Mouse (Mus musculus) lung, embryonic 14.5 days (tissue): ENCODE measurements around the gene Usp54. TPM values are rescaled to one million over a fixed set of nuclear protein-coding genes. Genes with fewer than 3 reads are reported as not detected.

Source experiments
- ATAC-seq: fragments of 200-750 bp; cut with Nextera tagmentation; 2 replicates; pipeline ENCODE4 v1.8.0; 2017; ENCODE audit warnings: mild to moderate bottlenecking, moderate TSS enrichment, moderate library complexity; ENCODE audit not compliant: insufficient read depth
- DNase-seq: peaks from one replicate; pipeline ENCODE4 v3.0.0-alpha.2; 2015
- H3K27ac ChIP-seq: fragments of 300-500 bp; sonication (generic); 2 replicates; pipeline ENCODE4 v1.5.1; 2014; ENCODE audit warnings: low read depth, mild to moderate bottlenecking, moderate library complexity
- H3K27me3 ChIP-seq: fragments of 300-500 bp; sonication (generic); 2 replicates; pipeline ENCODE4 v1.6.1; 2014; ENCODE audit warnings: low read length, control low read depth; ENCODE audit not compliant: insufficient read depth
- H3K36me3 ChIP-seq: fragments of 300-500 bp; sonication (generic); 2 replicates; pipeline ENCODE4 v1.6.1; 2014; ENCODE audit warnings: control low read depth; ENCODE audit not compliant: insufficient read depth
- H3K4me1 ChIP-seq: fragments of 300-500 bp; sonication (generic); 2 replicates; pipeline ENCODE4 v1.6.1; 2014; ENCODE audit warnings: antibody characterized with exemption, control low read depth; ENCODE audit not compliant: insufficient read depth
- H3K4me2 ChIP-seq: fragments of 300-500 bp; sonication (generic); 2 replicates; pipeline ENCODE4 v1.6.1; 2014; ENCODE audit warnings: mild to moderate bottlenecking
- H3K4me3 ChIP-seq: fragments of 300-500 bp; sonication (generic); 2 replicates; pipeline ENCODE4 v1.5.1; 2014; ENCODE audit warnings: low read depth, low read length
- H3K9ac ChIP-seq: fragments of 300-500 bp; sonication (generic); 2 replicates; pipeline ENCODE4 v1.6.1; 2014
- H3K9me3 ChIP-seq: fragments of 300-500 bp; sonication (generic); 2 replicates; pipeline ENCODE4 v1.6.1; 2016; ENCODE audit warnings: low read depth, low read length, control low read depth
- CTCF ChIP-seq: IDR thresholded peaks from 2 replicates; pipeline ENCODE4 v1.5.1; 2016; ENCODE audit warnings: antibody characterized with exemption, low read depth
- WGBS: fragments of 180-500 bp; shearing (Covaris S2); extraction: QIAGEN DNeasy Blood & Tissue Kit; methylation state at CpG from one replicate; pipeline ENCODE4 v1.1.7; 2014; 5-methylcytosine and 5-hydroxymethylcytosine counted together
- polyA plus RNA-seq: library from polyadenylated mRNA; unstranded; fragments of >200 nt; fragmentation: Nextera tagmentation; extraction: Ambion mirVana; gene quantifications from 2 replicates; pipeline ENCODE4 v1.2.1, GENCODE M21; 2014

Usp54 gene
- polyA plus RNA-seq, 1 experiment from 2014 or later = 10.0 TPM

DNA sequence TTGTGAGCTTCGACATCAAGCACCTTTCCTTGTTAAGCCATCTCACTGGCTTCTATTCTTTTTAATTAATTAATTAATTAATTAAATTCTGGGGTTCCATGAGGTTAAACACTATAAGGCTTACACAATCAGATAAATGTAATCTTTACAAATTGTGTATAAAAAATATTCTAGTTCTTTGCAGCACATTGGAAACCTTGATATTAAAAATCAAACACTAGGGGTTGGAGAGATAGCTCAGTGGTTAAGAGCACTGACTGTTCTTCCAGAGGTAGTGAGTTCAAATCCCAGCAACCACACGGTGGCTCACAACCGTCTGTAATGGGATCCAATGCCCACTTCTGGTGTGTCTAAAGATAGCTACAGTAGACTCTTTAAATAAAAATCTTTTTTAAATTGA lies 18.0 kb downstream of the Usp54 start:
- DNase-seq (no peak), ATAC-seq (no peak)
- Histone ChIP-seq H3K36me3 (no peaks in the 10 kb centered on the region), H3K4me3 (no peak overlapping the region), H3K4me1 (no peaks in the 10 kb centered on the region), H3K9me3 (no peaks in the 10 kb centered on the region), H3K27ac (no peak overlapping the region), H3K27me3 (no peaks in the 10 kb centered on the region), H3K4me2 (no peak overlapping the region), H3K9ac (no peak overlapping the region)
- TF ChIP-seq CTCF = no peak
- WGBS = 86% methylated on average over 3 of the region's 3 CpGs

DNA sequence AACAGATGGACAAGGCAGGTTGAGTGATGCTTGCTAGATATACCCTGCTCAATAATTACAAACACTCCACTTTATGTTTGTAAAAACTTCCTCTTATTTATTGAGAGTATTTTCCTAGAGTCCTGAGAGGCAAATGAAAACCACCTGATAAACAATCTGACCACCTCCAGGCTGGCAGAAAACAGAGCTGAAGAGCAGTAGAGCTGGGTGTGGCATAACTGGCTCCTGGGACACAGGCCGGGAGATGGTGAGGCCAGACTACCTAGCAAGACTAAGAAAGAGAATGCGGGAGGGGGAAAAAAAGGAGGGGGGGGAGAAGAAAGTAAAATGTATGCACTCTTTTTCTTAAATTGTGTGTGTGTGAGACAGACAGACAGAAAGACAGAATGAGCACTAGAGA lies 18.5 kb downstream of the Usp54 start:
- no peaks in the 10 kb centered on the region for H3K4me1 ChIP-seq
- no peak overlapping the region for H3K4me3 ChIP-seq
- no peaks in the 10 kb centered on the region for H3K36me3 ChIP-seq
- H3K9me3 ChIP-seq = no peaks in the 10 kb centered on the region
- no peak overlapping the region for H3K27ac ChIP-seq
- TF ChIP-seq CTCF = no peak
- H3K9ac ChIP-seq = no peak overlapping the region
- DNase-seq = no peak
- no peaks in the 10 kb centered on the region for H3K27me3 ChIP-seq
- WGBS = 77% methylated on average over 2 of the region's 2 CpGs
- H3K4me2 ChIP-seq = no peak overlapping the region
- no peak for ATAC-seq

DNA sequence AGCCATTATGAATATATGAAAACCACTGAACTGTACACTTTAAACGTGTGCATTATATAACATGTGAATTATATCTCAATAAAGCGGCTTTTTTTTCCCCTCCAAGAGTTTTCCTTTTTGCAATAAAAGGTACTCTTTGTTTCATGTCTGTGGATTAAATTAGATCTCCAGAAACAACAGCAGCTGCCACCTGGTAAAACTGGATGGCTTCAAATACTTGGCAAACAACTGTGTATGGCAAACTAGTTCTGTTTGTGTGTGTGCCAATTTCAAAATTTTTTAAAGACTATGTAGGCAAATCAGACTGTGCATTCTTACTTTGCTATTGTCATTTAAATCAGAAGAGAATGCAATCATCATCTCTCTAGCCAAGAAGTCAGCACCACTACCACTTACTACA lies 19.0 kb downstream of the Usp54 start:
- WGBS = 77% methylated on average over 2 of the region's 2 CpGs
- no peaks in the 10 kb centered on the region for H3K4me1 ChIP-seq

DNA sequence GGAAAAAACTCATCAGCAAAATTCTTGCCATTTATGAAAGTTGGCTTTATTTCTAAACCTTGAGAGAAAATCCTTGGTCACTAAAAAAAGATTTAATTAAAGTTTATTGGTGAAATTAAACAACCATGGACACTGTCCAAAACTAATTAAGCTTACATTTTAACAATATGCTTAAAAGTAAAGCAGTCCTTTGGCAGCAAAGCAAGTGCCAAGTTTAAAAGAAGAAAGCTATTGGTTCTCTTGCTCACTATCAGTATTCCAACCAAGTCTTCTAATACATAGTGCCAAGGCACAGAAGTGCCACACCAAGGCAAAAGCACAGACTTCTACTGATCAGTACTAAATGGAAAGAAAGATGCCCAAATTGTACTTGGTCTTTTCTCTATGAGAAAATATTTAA lies 21.7 kb downstream of the Usp54 start:
- H3K4me2 ChIP-seq = no peak overlapping the region
- H3K27ac ChIP-seq = no peak overlapping the region
- no peak for TF ChIP-seq CTCF
- no peaks in the 10 kb centered on the region for H3K27me3 ChIP-seq
- no peaks in the 10 kb centered on the region for H3K9me3 ChIP-seq
- no peaks in the 10 kb centered on the region for H3K4me1 ChIP-seq
- DNase-seq (no peak), ATAC-seq (no peak)
- no peak overlapping the region for H3K4me3 ChIP-seq
- H3K9ac ChIP-seq = no peak overlapping the region
- H3K36me3 ChIP-seq = no peaks in the 10 kb centered on the region

More for the DNA sequence above, 19.0 kb downstream of the Usp54 start:
- Histone ChIP-seq H3K4me3 (no peak overlapping the region), H3K36me3 (no peaks in the 10 kb centered on the region), H3K27ac (no peak overlapping the region), H3K9ac (no peak overlapping the region), H3K4me2 (no peak overlapping the region), H3K9me3 (no peaks in the 10 kb centered on the region), H3K27me3 (no peaks in the 10 kb centered on the region)
- ATAC-seq (no peak), DNase-seq (no peak)
- no peak for TF ChIP-seq CTCF

DNA sequence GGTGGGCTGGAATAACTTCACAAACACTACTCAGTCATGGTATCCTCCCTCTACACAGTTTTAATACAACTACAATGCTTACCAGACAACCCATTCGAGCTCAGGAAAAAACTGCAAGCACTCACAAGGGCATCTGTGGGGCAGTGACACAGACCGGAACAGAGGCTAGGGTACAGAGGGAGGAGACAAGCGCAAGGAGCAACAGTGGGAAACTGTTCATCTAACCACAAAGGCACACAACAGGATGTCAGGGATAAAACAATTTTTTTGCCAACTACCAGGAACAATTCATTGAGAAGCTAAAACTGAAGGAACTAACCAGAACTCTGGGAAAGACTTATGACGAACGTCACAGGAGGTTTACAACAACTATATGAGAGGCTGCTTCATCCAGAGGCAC lies 22.7 kb downstream of the Usp54 start:
- Histone ChIP-seq H3K9me3 (no peaks in the 10 kb centered on the region), H3K27me3 (no peaks in the 10 kb centered on the region), H3K27ac (no peak overlapping the region), H3K4me1 (no peaks in the 10 kb centered on the region), H3K4me3 (no peak overlapping the region), H3K36me3 (no peaks in the 10 kb centered on the region), H3K9ac (no peak overlapping the region), H3K4me2 (no peak overlapping the region)
- WGBS = 71% methylated on average over 5 of the region's 5 CpGs
- no peak for DNase-seq
- TF ChIP-seq CTCF = no peak
- no peak for ATAC-seq

DNA sequence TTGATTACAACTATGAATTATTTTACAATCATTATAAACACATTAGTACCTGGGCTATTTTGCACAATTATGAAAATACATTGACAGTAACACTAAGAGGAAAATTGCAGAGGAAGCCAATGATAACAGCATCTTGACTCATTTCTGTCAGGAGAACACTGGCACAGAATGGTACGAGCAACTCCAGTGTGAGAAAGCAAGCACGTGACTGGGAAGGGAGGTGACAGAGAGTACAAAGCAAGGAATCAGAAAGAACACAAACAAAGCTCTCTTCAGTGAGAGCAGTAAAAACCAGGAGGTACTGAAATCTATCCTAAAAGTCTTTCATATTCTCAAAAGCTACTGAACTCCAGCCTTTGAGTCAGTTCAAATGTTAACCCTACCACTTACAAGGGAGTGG lies 24.4 kb downstream of the Usp54 start:
- no peak for ATAC-seq
- Histone ChIP-seq H3K4me3 (no peak overlapping the region), H3K9me3 (no peaks in the 10 kb centered on the region), H3K27me3 (no peaks in the 10 kb centered on the region), H3K4me2 (no peak overlapping the region), H3K4me1 (no peaks in the 10 kb centered on the region), H3K27ac (no peak overlapping the region), H3K9ac (no peak overlapping the region), H3K36me3 (no peaks in the 10 kb centered on the region)
- DNase-seq = no peak
- WGBS = 23% methylated on average over 2 of the region's 2 CpGs
- TF ChIP-seq CTCF = no peak

DNA sequence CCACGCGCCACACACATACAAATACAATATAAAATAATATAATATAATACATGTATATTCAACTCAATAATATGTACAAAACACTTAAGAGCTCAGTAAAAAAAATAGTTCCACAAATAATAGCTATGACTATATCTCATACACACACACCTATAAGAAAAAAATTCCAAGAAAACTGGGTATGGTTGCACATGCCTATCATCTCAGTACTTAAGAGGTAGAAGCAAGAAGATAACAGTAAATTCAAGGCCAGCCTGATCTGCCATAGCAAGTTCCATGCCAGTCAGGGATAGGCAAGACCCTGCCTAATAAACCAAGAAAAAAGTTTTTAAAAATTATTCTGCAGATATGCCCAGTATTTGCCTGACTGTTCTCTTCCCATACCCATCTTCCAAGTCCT lies 25.8 kb downstream of the Usp54 start:
- H3K27ac ChIP-seq = no peak overlapping the region
- no peak overlapping the region for H3K4me3 ChIP-seq
- 94% methylated on average over 2 of the region's 2 CpGs for WGBS
- ATAC-seq (no peak), DNase-seq (no peak)
- H3K9me3 ChIP-seq = no peaks in the 10 kb centered on the region
- no peaks in the 10 kb centered on the region for H3K36me3 ChIP-seq
- H3K4me2 ChIP-seq = no peak overlapping the region
- no peak for TF ChIP-seq CTCF
- no peaks in the 10 kb centered on the region for H3K4me1 ChIP-seq
- H3K9ac ChIP-seq = no peak overlapping the region
- no peaks in the 10 kb centered on the region for H3K27me3 ChIP-seq

DNA sequence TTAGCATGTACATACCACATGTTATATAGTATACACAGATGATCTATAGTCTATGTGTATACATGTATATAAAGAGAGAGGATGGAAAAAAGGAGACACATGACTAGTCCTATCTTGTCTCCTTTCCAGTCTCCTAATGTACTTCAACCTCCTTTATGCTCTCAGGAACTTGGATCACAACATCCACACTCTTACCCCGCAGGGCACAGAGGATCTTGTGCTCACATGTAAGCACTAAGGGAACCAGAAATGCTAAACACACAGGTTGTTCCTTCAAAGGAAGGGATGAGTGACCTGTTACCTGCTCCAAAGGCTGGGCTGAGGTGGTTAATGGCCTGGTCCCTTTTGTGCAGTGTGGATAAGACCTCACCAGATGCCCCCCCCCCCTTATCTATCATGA lies 28.0 kb downstream of the Usp54 start:
- no peak overlapping the region for H3K9ac ChIP-seq
- no peak overlapping the region for H3K4me3 ChIP-seq
- H3K4me2 ChIP-seq = no peak overlapping the region
- no peak overlapping the region for H3K27ac ChIP-seq
- no peaks in the 10 kb centered on the region for H3K4me1 ChIP-seq
- no peaks in the 10 kb centered on the region for H3K9me3 ChIP-seq
- 92% methylated on average over 1 of the region's 1 CpGs for WGBS
- ATAC-seq (no peak), DNase-seq (no peak)
- H3K36me3 ChIP-seq = no peaks in the 10 kb centered on the region
- no peaks in the 10 kb centered on the region for H3K27me3 ChIP-seq
- no peak for TF ChIP-seq CTCF
